Mouse (Mus musculus): ENCODE results near the gene Clcnkb.

DNA sequence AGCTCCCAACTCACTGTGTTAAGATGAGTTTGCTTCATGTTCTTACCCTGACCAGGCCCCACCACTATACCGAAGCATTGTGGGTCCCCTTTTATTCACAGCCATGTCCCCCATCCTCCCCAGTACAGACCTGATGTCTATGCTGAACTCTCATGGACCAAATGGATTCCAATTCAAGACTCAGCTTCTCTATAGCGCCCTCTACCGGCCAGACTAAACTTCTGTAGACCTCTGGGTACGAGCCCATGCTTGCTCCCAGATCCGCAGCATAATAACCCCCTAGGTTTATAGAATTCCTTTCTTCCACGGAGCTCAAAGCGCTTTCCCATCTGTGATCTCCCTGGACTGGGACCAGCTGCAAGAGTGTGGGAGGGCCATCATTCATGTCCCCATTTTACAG, 55.0 kb downstream of the Clcnkb start:
- TF ChIP-seq EP300 (IDR thresholded peaks at IDR 0.05; ENCODE audit: low read depth), result no peak
- peak; percentile 33 for TF ChIP-seq CTCF (IDR thresholded peaks at IDR 0.05; ENCODE audit: low read depth)

Data from heart, postnatal 0 days (tissue).